Mouse (Mus musculus): ENCODE results near the gene Pcbd2.
"Not testable (repeated sequence)": the region's sequence is repeated elsewhere in the genome, so short reads cannot be mapped to it uniquely, and the experiment has no call there.

Gene Pcbd2

GRCm38 (mm10) chr13:55727120-55727838 is at the start of gene Pcbd2:
Gene Pcbd2, plus strand, starts transcription at chr13:55727368.
- peak; percentile 92 for DNase-seq

- no peak for DNase-seq
These were observed 45.0 kb upstream of the Pcbd2 start for GRCm38 (mm10) chr13:55682201-55682600.

DNA sequence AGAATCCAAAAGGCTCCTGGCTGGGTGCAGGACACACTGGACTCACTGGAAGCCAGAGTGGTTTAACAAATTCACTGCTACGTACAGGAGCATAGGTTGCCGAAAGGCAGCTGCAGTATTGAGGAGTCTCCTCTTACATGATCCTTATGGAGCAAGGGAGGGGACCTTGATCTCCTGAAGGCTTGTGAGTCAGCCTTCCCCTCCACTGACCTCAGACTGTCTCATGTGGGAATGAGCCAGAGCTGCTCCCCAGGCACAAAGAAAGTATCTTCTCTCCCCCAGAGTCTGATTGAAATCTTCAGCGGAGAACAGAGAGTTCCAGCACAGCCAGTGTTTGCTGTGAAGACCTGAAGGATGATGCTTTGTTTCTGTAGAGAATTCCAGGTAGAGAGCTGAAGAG is 43.6 kb upstream of the Pcbd2 start:
- no peak for DNase-seq

GRCm38 (mm10) chr13:55686107-55686633 is 41.0 kb upstream of the Pcbd2 start:
- no peak for DNase-seq

GRCm38 (mm10) chr13:55687927-55688602 is 39.1 kb upstream of the Pcbd2 start:
- DNase-seq, result no peak

- DNase-seq, result peak; percentile 94
These were observed 34.5 kb upstream of the Pcbd2 start, which contains the start of gene B230219D22Rik for GRCm38 (mm10) chr13:55692535-55693242. Gene B230219D22Rik, plus strand, starts transcription at chr13:55693124.

DNA sequence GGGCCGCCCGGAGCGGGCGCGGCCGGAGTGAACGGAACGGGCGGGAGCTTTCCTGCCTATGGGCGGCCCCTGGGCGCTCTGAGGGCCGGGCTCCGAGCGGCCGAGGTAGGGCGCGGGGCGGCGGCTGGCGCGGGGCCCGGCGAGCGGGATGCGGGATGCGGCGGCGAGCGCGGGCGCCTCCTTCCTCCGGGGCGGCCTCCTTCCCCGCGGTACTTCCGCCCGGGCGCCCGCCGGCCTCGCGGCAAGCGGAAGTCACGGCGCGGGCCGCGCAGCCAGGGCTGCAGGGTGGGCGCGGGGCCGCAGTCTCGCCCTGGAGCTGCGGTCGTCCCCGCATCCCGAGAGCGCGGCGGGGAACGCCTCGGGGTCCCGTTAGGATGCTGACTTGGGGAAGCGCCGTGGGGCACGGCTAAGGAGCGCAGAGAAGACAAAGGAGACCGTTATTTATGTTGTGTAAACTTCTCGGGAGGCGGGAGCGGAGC is 33.9 kb upstream of the Pcbd2 start:
- DNase-seq, result no peak

DNA sequence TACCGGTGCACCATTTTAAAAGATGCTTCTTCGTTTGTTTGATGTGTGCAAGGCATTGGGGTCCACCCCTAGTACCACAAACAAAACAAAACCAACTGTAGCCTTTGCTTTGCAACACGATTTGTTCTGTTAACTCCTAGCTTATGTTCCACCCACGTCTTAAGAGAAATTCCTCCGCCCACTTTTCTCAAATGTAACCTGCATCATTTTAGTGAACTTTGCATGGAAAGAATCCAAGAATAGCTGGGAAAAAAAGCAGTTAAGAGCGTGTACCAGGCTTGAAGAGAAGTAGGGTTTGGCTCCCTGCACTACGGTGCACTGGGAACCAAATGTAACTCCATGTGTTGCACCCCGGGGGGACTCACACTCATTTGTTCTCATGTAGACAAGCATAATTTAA is 33.1 kb upstream of the Pcbd2 start:
- no peak for DNase-seq

DNA sequence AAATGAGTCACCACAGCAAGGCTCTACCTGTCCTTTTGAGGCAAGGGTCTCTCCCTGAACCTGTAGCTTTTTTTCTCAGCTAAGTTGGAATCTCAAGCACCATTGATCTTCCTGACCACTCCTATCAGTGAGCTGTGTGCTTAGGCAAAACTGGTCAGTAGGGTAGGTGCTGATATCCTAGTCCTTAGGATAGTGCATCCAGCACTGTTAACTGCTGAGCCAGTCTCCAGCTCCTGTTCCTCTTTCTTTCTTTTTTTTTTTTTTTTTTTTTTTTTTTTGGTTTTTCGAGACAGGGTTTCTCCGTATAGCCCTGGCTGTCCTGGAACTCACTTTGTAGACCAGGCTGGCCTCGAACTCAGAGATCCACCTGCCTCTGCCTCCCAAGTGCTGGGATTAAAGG is 31.2 kb upstream of the Pcbd2 start:
- DNase-seq, result not testable (repeated sequence)

DNA sequence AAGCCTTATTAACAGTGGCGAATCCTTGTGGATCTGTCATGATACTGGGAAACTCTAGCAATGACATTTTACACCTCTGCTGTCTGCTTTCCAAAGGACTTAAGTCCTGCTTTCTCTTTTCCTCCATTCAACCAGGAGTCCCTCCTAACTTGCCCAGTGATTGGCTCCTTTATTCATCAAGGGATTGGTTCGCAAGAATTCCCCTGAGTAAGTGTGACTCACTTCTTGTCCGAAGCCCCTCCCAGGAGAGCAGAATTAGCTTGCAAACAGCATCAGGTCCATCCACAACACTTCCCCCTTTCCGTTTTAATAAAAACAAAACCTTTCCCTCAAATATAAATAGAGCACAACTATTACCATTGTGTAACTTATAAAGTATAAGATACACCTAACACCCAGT is 22.9 kb upstream of the Pcbd2 start:
- no peak for DNase-seq

GRCm38 (mm10) chr13:55712846-55713245 is 14.3 kb upstream of the Pcbd2 start:
- no peak for DNase-seq

GRCm38 (mm10) chr13:55714501-55715166 is 12.5 kb upstream of the Pcbd2 start, which contains the start of gene Txndc15:
Gene Txndc15, plus strand, starts transcription at chr13:55714650.
- DNase-seq, result peak; percentile 89

- DNase-seq, result no peak
These were observed 12.0 kb upstream of the Pcbd2 start for GRCm38 (mm10) chr13:55715167-55715512.

DNA sequence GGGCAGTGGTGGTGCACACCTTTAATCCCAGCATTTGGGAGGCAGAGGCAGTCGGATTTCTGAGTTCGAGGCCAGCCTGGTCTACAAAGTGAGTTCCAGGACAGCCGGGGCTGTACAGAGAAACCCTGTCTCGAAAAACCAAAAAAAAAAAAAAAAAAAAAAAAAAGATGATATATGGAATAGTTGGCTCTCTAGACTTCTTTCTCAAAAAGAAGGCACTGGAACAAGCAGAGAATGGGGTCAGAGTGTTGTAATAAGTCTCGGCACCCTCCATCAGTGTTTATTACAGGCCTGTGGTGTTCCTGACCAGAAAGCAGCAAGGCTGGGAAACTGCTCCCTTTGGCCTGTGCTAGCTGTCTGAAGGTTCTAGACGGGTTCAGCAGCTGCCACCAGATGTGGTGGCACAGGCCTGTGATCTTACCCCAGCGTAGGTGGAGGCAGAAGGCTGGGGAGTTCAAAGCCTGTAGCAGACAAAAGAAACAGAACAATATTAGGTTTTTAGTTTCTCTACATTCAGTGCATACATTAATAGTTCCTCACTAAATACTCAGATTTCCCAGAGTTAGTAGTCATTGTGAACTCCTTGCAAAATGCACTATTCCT is 11.2 kb upstream of the Pcbd2 start:
- no peak for DNase-seq

DNA sequence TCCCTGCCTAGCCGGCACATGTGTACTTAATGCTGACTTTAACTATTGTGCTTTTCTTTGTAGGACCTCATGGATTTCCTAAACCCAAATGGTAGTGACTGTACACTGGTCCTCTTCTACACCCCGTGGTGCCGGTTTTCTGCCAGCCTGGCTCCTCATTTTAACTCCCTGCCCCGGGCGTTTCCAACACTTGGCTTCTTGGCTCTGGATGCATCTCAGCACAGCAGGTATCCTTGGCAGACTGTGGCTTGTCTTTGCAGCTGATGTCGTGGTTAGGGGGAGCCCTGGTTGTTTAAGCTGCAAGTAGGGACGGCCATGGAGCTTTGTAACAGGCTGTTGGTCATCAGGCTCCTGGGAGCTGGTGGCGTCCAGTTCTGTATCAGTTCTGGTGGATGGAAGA is 5.7 kb upstream of the Pcbd2 start:
- DNase-seq, result no peak

DNA sequence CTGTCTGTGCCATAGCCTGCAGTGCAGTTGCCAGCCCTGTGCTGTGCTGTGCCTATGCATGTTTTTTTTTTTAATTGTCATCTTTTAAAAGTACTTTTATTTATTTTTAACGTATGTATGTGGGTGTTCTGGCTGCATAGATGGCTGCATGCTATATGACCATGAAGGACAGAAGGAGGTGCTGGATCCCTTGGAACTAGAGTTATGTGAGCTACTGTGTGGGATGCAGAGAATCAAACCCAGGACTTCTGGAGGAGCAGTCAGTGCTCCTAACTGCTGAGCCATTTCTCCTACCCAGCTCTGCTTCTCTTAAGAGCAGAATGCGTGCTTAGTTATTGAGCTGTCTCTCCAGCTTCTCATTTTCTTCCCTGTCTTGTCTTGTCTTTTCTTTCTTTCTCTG is 5.2 kb upstream of the Pcbd2 start:
- DNase-seq, result no peak

DNA sequence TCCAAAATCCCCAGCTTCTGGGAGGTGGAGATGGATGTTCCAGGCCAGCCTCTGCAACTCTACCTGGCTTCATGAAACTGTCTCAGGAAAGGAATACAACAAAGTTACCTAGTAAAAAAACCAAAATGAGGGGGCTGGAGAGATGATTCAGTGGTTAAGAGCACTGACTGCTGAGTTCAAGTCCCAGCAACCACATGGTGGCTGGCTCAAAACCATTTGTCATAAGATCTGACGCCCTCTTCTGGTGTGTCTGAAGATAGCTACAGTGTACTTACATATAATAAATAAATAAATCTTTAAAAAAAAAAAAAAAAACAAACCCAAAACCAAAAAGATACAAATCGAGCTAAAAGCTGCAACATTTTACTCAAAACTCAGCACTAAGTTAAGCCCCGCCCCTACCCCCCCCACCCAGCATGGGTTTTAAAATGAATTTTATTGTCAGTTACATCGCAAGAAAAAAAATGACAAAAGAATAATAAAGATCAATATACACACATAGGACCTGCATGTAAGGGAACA is 509 bp upstream of the Pcbd2 start:
- DNase-seq, result no peak

DNA sequence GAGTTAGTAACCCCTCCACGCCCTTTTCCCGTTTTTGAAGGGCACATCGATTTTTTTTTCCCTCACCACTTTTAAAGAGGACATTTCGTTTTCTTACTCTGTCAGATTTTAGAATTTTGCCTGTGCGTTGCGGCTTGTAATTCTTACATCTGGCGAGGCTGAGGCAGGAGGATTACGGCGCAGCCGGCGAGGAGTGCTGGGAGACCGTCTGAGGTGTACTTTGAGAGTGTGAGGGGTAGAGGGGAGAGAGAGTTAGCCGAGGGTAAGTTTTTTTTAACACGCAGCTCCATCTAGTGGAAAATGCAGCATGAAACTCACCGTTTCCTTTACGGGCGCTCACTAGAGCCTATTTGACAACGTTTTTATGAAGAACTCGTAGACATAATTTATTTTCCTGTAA is 671 bp downstream of the Pcbd2 start:
- DNase-seq, result peak; percentile 74

DNA sequence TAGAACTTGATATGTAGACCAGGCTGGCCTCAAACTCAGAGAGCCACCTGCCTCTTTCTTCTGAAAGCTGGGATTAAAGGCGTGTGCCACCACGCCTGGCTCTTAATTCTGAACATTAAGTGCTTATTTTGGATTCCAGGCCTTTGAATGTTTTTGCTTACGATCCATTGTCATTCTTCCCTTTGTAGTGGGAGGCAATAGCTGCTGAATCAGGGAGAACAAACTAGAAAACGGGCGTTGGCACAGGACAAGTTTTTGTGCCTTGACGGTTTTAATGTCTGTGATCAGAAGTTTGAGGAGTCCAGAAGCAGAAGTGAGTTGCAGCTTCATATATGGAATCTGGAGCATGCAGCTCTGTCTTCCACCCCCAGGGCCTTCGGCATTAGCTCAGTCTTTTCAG is 3.5 kb downstream of the Pcbd2 start:
- DNase-seq, result no peak

DNA sequence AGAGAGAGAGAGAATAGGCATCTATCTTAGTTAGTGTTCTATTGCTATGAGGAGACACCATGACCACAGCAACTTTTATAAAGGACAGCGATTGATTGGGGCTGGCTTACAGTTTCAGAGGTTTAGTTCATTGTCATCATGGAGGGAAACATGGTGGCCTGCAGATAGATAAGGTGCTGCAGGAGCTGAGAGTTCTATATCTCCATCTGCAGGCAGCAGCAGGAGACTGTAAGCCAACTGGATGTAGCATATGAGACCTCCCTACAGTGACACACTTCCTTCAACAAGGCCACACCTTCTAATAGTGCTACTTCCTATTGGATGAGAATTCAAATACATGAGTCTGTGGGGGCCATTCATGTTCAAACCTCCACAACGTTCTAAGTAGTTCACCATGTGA is 5.0 kb downstream of the Pcbd2 start:
- DNase-seq, result peak; percentile 11

DNA sequence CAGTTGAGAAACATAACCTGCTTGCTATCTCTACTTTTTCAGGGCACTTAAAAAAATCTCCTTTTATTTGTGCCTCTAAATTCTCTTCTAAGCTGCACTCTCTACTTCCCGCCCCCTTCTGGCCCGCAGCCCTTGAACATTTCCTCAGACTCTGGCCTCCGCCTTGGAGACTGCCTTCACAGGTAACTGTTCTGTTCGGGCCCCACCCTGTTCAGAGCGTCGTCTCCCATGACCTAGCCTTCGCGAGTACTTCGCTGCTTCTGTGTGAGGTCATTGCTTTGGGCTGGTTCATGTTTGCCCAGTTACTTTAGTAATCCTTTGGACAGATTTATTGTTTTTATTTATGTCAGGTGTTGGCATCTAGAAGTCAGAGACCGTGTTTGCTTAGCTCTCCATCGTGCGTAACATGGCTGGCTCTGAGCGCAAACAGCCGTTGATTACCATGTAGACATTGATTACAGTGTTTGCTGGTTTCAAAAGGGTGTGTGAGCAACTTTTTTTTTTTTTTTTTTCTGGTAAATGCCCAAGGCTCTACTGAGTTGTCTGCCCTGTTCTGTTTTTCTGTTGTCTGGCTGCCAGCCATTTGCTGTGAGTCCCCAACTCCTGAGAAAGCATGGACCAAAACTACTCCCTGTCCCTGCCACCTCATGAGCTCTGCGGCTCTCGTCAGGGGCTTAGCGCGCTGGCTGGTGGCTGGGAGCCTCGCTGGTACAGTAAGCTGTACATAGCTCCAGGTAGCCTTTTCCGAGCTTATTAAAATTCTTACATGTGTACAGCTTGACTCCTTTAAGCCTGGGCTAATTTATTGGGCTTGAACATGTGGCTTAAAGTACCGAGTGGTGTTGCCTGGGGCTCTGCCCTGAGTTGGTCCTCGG is 6.7 kb downstream of the Pcbd2 start:
- no peak for DNase-seq
